Mouse (Mus musculus) stomach, postnatal 0 days (tissue): ENCODE measurements around the gene Vangl1. TPM values are rescaled to one million over a fixed set of nuclear protein-coding genes. Genes with fewer than 3 reads are reported as not detected.

ENCODE experiments used
- ATAC-seq: fragments of 200-750 bp; cut with Nextera tagmentation; 2 replicates; pipeline ENCODE4 v1.8.0; 2017; ENCODE audit not compliant: low FRiP score, low TSS enrichment
- DNase-seq: peaks from one replicate; pipeline ENCODE4 v3.0.0-alpha.2; 2016; ENCODE audit warnings: low spot score
- H3K27ac ChIP-seq: fragments of 300-500 bp; sonication (generic); replicated peaks from 2 replicates; pipeline ENCODE4 v1.5.1; 2014; ENCODE audit warnings: mild to moderate bottlenecking, control low read depth
- H3K27me3 ChIP-seq: fragments of 300-500 bp; sonication (generic); 2 replicates; pipeline ENCODE4 v1.6.1; 2014; ENCODE audit warnings: low read length; ENCODE audit not compliant: control insufficient read depth, insufficient read depth
- H3K36me3 ChIP-seq: fragments of 300-500 bp; sonication (generic); 2 replicates; pipeline ENCODE4 v1.6.1; 2014; ENCODE audit warnings: low read length, mixed read lengths; ENCODE audit not compliant: control insufficient read depth, insufficient read depth
- H3K4me1 ChIP-seq: fragments of 300-500 bp; sonication (generic); replicated peaks from 2 replicates; pipeline ENCODE4 v1.6.1; 2014; ENCODE audit warnings: antibody characterized with exemption; ENCODE audit not compliant: control insufficient read depth, insufficient read depth
- H3K4me2 ChIP-seq: fragments of 300-500 bp; sonication (generic); replicated peaks from 2 replicates; pipeline ENCODE4 v1.6.1; 2014; ENCODE audit warnings: low read depth, mild to moderate bottlenecking, control low read depth, moderate library complexity
- H3K4me3 ChIP-seq: fragments of 300-500 bp; sonication (generic); 2 replicates; pipeline ENCODE4 v1.5.1; 2014; ENCODE audit warnings: low read depth, low read length, control low read depth
- H3K9ac ChIP-seq: fragments of 300-500 bp; sonication (generic); 2 replicates; pipeline ENCODE4 v1.6.1; 2014; ENCODE audit warnings: mild to moderate bottlenecking, low read length, control low read depth, mixed read lengths
- H3K9me3 ChIP-seq: fragments of 300-500 bp; sonication (generic); 2 replicates; pipeline ENCODE4 v1.6.1; 2016; ENCODE audit warnings: low read length; ENCODE audit not compliant: control insufficient read depth
- CTCF ChIP-seq: IDR thresholded peaks from 2 replicates; pipeline ENCODE4 v1.5.1; 2016; ENCODE audit warnings: antibody characterized with exemption, low read depth, mild to moderate bottlenecking, moderate library complexity
- EP300 ChIP-seq: optimal IDR thresholded peaks from 2 replicates; pipeline ENCODE3; 2016; ENCODE audit warnings: antibody characterized with exemption
- WGBS: fragments of 180-500 bp; shearing (Covaris S2); extraction: QIAGEN DNeasy Blood & Tissue Kit; methylation state at CpG from one replicate; pipeline ENCODE4 v1.1.7; 2014; 5-methylcytosine and 5-hydroxymethylcytosine counted together
- polyA plus RNA-seq: library from polyadenylated mRNA; unstranded; fragments of >200 nt; fragmentation: Nextera tagmentation; extraction: Ambion mirVana; gene quantifications from 2 replicates; pipeline ENCODE4 v1.2.1, GENCODE M21; 2015

The Vangl1 gene
- polyA plus RNA-seq, 1 experiment from 2014 or later = 14.1 TPM

DNA sequence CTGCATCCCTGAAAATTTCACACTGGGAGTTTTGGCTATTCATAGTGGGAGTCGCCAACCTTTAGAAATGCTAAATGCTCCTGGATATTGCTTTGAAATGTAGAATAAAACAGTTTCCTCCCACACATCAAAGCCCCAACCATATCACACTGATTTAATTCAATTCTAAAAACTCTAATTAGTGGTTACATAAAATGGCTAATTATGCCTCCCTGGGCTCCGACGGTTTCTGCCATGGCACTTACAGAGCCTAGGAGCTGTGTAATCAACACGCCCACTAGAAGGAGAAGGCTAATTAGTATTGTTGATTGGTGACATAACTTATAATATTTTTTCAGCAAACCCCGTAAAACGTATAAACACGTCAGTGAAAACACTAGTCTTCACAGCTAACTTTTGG lies 1.4 kb downstream of the Vangl1 start:
- Histone ChIP-seq H3K27me3 (no peaks in the 10 kb centered on the region), H3K9me3 (no peaks in the 10 kb centered on the region), H3K4me3 (peak overlapping the region; percentile 82), H3K36me3 (no peaks in the 10 kb centered on the region), H3K27ac (peak overlapping the region; percentile 92; the same call in 1 of the 2 replicates), H3K4me1 (peaks cover 3% of the 10 kb centered on the region; the same call in 1 of the 2 replicates), H3K9ac (peak overlapping the region; percentile 86), H3K4me2 (peak overlapping the region; percentile 96)
- ATAC-seq (no peak), DNase-seq (no peak)
- TF ChIP-seq EP300 = no peak
- no peak for TF ChIP-seq CTCF
- WGBS = 16% methylated on average over 7 of the region's 7 CpGs

DNA sequence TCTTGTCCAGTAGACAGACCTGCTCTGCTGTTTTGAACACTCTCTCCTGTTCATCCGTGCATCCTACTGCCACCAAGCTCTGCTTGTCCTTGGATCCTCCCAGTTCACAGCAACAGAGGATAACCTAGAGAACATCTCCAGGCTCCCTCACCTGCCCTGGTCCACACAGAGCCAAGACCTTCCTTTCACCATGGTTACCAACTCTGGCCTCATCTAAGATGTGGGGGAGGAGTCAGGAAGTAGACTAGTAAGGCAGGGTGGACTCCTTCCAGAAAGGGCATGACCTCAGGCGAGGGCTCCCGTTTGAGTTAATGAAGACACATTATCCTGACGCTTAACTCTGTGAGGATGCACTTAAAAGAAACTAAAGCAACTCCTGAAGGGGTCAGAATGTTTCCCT lies 4.5 kb downstream of the Vangl1 start:
- Histone ChIP-seq H3K9me3 (no peaks in the 10 kb centered on the region), H3K36me3 (peaks cover 6% of the 10 kb centered on the region; the same call in 1 of the 2 replicates), H3K27me3 (no peaks in the 10 kb centered on the region), H3K9ac (no peak overlapping the region), H3K4me3 (no peak overlapping the region), H3K4me1 (peaks cover 7% of the 10 kb centered on the region; the same call in 1 of the 2 replicates), H3K4me2 (no peak overlapping the region), H3K27ac (no peak overlapping the region)
- TF ChIP-seq CTCF (no peak), EP300 (no peak)
- ATAC-seq (no peak), DNase-seq (no peak)
- 42% methylated on average over 4 of the region's 4 CpGs for WGBS

DNA sequence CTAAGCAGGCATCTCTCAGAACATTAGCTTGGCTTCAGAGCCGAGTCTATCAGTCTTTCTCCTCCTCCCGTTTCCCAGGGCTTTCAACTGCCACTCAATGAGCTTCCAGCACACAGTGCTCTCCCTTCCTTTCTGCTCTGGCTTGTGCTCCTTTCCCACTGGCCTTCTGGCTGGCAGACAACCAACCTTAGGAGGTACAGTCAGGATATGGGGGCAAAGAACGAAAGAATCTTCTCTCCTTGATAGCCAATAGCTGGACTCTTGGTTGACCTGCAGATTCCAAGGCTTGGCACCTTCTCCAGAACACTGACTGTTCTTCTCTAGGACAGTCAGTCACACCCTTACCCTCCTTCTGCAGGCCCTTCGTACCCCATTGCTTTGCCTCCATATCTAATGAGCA lies 5.3 kb downstream of the Vangl1 start:
- peaks cover 6% of the 10 kb centered on the region; the same call in 1 of the 2 replicates for H3K36me3 ChIP-seq
- no peak overlapping the region for H3K4me3 ChIP-seq
- no peak overlapping the region for H3K27ac ChIP-seq
- no peaks in the 10 kb centered on the region for H3K9me3 ChIP-seq
- H3K4me1 ChIP-seq = peaks cover 8% of the 10 kb centered on the region; the same call in 1 of the 2 replicates
- no peaks in the 10 kb centered on the region for H3K27me3 ChIP-seq
- H3K9ac ChIP-seq = no peak overlapping the region
- no peak for ATAC-seq
- no peak overlapping the region for H3K4me2 ChIP-seq
- no peak for DNase-seq
- 50% methylated on average over 4 of the region's 4 CpGs for WGBS
- TF ChIP-seq EP300 = no peak
- no peak for TF ChIP-seq CTCF

DNA sequence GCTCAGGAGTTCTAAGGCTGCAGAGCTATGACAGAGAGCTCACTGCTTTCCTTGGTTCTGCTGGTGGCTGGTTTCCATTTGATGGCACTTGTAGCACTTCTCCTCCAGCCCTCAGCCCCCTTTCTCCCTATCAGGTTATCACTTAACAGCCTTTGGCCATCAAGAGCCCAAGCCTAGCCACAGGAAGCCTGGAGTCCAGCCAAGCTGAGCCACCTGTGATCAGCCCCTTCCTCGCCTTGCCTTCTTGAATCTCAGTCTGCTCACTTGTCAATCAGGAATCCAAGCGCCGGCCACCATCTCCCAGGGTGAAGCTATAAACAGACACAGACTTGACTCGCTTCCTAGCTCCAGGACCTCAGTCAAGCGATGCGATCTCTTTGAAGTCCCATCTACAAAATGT lies 6.0 kb downstream of the Vangl1 start:
- Histone ChIP-seq H3K9me3 (no peaks in the 10 kb centered on the region), H3K4me1 (peaks cover 9% of the 10 kb centered on the region), H3K4me3 (no peak overlapping the region), H3K36me3 (peaks cover 6% of the 10 kb centered on the region; the same call in 1 of the 2 replicates), H3K27me3 (no peaks in the 10 kb centered on the region), H3K9ac (no peak overlapping the region), H3K4me2 (no peak overlapping the region), H3K27ac (no peak overlapping the region)
- 79% methylated on average over 6 of the region's 6 CpGs for WGBS
- DNase-seq = no peak
- TF ChIP-seq CTCF (no peak), EP300 (no peak)
- no peak for ATAC-seq

DNA sequence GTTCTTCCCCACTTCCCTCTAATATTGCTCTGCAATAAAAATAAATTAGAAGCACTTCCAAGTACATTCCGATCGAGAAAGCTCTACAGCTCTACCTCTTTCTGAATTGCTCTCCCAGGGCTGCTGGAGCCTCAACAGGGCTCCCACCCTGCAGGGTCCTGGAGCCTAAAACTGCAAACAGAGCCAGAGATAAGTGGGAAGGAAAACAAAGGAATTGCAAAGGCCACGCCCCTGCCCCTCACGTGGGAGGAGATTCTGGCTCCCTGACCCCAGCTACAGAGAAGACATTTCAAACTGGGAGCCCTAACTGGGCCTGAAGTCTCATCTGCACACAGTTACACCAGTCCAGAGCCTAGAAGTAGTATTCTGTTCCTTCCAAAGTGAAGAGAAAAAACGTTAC lies 6.7 kb downstream of the Vangl1 start:
- Histone ChIP-seq H3K27ac (no peak overlapping the region), H3K9ac (no peak overlapping the region), H3K4me3 (no peak overlapping the region), H3K4me2 (no peak overlapping the region), H3K27me3 (no peaks in the 10 kb centered on the region), H3K4me1 (peaks cover 14% of the 10 kb centered on the region), H3K36me3 (peaks cover 6% of the 10 kb centered on the region; the same call in 1 of the 2 replicates), H3K9me3 (no peaks in the 10 kb centered on the region)
- no peak for TF ChIP-seq EP300
- no peak for TF ChIP-seq CTCF
- DNase-seq = no peak
- ATAC-seq = no peak
- 25% methylated on average over 5 of the region's 5 CpGs for WGBS

DNA sequence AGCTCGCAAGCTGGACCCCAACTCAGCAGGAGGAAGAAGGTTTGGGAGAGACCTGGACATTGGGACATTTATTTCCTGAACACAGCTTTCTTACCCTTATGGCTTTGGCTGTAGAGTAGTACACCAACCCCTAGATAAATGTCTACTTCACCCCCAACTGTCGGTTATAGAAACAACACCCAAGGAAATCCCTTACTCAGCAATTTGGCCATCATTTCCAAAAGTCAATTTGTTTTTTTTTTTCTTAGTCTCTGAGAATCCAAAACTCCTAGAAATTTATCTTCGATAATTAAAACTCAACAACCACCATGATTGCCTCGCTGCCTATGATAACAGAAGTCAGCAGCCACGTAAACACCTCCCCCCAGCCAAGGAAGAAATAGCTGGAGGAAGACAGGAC lies 7.3 kb downstream of the Vangl1 start:
- Histone ChIP-seq H3K27ac (no peak overlapping the region), H3K27me3 (no peaks in the 10 kb centered on the region), H3K4me2 (no peak overlapping the region), H3K36me3 (peaks cover 6% of the 10 kb centered on the region; the same call in 1 of the 2 replicates), H3K4me1 (peaks cover 14% of the 10 kb centered on the region), H3K4me3 (no peak overlapping the region), H3K9ac (no peak overlapping the region), H3K9me3 (no peaks in the 10 kb centered on the region)
- ATAC-seq (no peak), DNase-seq (no peak)
- TF ChIP-seq CTCF (no peak), EP300 (no peak)
- 80% methylated on average over 5 of the region's 5 CpGs for WGBS
